Mouse (Mus musculus): Measurements from ENCODE around the gene Lrguk.
A peak's percentile ranks its signal among the peaks of the same experiment; 100 is the strongest.

Lrguk gene

GRCm38 (mm10) chr6:34148021-34148420 is 118.8 kb downstream of the Lrguk start:
- no peak for DNase-seq (ENCODE audit: low read depth, low spot score)

GRCm38 (mm10) chr6:34148639-34149038 is 119.4 kb downstream of the Lrguk start:
- DNase-seq (ENCODE audit: low read depth, low spot score): no peak

GRCm38 (mm10) chr6:34149066-34149465 is 119.8 kb downstream of the Lrguk start:
- no peak for DNase-seq (ENCODE audit: low read depth, low spot score)

- DNase-seq (ENCODE audit: low read depth, low spot score): no peak
Observed at GRCm38 (mm10) chr6:34149821-34150220, 120.6 kb downstream of the Lrguk start.

GRCm38 (mm10) chr6:34153069-34154052 is 124.1 kb downstream of the Lrguk start:
- no peak for DNase-seq (ENCODE audit: low read depth, low spot score)

GRCm38 (mm10) chr6:34154202-34154601 is 125.0 kb downstream of the Lrguk start:
- DNase-seq (ENCODE audit: low read depth, low spot score): peak; percentile 85

- peak; percentile 56 for DNase-seq (ENCODE audit: low read depth, low spot score)
Observed at GRCm38 (mm10) chr6:34155137-34155804, 126.0 kb downstream of the Lrguk start.

GRCm38 (mm10) chr6:34156057-34156456 is 126.8 kb downstream of the Lrguk start:
- peak; percentile 38 for DNase-seq (ENCODE audit: low read depth, low spot score)

- DNase-seq (ENCODE audit: low read depth, low spot score): no peak
Observed at GRCm38 (mm10) chr6:34156841-34157748, 127.8 kb downstream of the Lrguk start.

- DNase-seq (ENCODE audit: low read depth, low spot score): no peak
Observed at GRCm38 (mm10) chr6:34159998-34160815, 131.0 kb downstream of the Lrguk start.

GRCm38 (mm10) chr6:34160816-34161310 is 131.6 kb downstream of the Lrguk start:
- no peak for DNase-seq (ENCODE audit: low read depth, low spot score)

GRCm38 (mm10) chr6:34161511-34161910 is 132.3 kb downstream of the Lrguk start:
- no peak for DNase-seq (ENCODE audit: low read depth, low spot score)

GRCm38 (mm10) chr6:34162607-34163006 is 133.4 kb downstream of the Lrguk start:
- no peak for DNase-seq (ENCODE audit: low read depth, low spot score)

GRCm38 (mm10) chr6:34163014-34163413 is 133.8 kb downstream of the Lrguk start:
- no peak for DNase-seq (ENCODE audit: low read depth, low spot score)

- peak; percentile 20 for DNase-seq (ENCODE audit: low read depth, low spot score)
Observed at GRCm38 (mm10) chr6:34168834-34169233, 139.6 kb downstream of the Lrguk start.

- DNase-seq (ENCODE audit: low read depth, low spot score): peak; percentile 65
Observed at GRCm38 (mm10) chr6:34170844-34171494, 141.7 kb downstream of the Lrguk start.

- DNase-seq (ENCODE audit: low read depth, low spot score): no peak
Observed at GRCm38 (mm10) chr6:34171748-34172457, 142.7 kb downstream of the Lrguk start.

GRCm38 (mm10) chr6:34173251-34173650 is 144.0 kb downstream of the Lrguk start:
- no peak for DNase-seq (ENCODE audit: low read depth, low spot score)

GRCm38 (mm10) chr6:34174715-34175114 is 145.5 kb downstream of the Lrguk start:
- no peak for DNase-seq (ENCODE audit: low read depth, low spot score)

Data from 3T3-L1 (cell line).